ENCODE assay signal across 8 mouse cellular contexts in genomic region chr2:181319248-181320102, GRCm38 (mm10). TPM values are rescaled to one million over a fixed set of nuclear protein-coding genes. Genes with fewer than 3 reads are reported as not detected.
DNase-seq lines count a peak whose midpoint lies in the region; ATAC-seq lines count a peak whose summit lies in the region.

TSS of gene Rtel1 (plus strand) at chr2:181319739.

- H3K27me3 ChIP-seq in hindbrain, embryonic 13.5 days = peaks cover 15% of the 10 kb centered on the region; the same call in 1 of the 2 replicates

- peak within 1 kb of the TSS; percentile 72 for H3K4me2 ChIP-seq in hindbrain, embryonic 13.5 days

- WGBS in hindbrain, embryonic 13.5 days = 7% methylated on average over 40 of the region's 40 CpGs

- H3K4me3 ChIP-seq in hindbrain, embryonic 13.5 days = peak within 1 kb of the TSS; percentile 56

- peak within 1 kb of the TSS; percentile 68 for H3K9ac ChIP-seq in hindbrain, embryonic 13.5 days

- ATAC-seq in hindbrain, embryonic 13.5 days (ENCODE audit: low FRiP score) = peak; percentile 92

- DNase-seq in NIH3T3 (ENCODE audit: low read depth) = peak; percentile 93
- DNase-seq in cerebellum, postnatal 10 days = peak; percentile 91 to 93
- DNase-seq in frontal cortex, postnatal 14 days (ENCODE audit: low spot score in 2 of 2) = peak; percentile 67 to 69
- DNase-seq in layer of hippocampus, postnatal 25 days (ENCODE audit: extremely low spot score in 1 of 2, low spot score in 1 of 2) = peak; percentile 71 to 74
- peak; percentile 87 for DNase-seq in lung, postnatal 36 days
- DNase-seq in retina, postnatal 1 day = peak; percentile 94
- peak; percentile 62 to 78 for DNase-seq in urinary bladder, adult 18-20 months (ENCODE audit: low spot score in 2 of 2)

- no peaks in the 10 kb centered on the region for H3K9me3 ChIP-seq in hindbrain, embryonic 13.5 days

- H3K27ac ChIP-seq in hindbrain, embryonic 13.5 days = peak within 1 kb of the TSS; percentile 79

- peaks cover 21% of the 10 kb centered on the region for H3K4me1 ChIP-seq in hindbrain, embryonic 13.5 days (replicated peaks)

- H3K36me3 ChIP-seq in hindbrain, embryonic 13.5 days = peaks cover 25% of the 10 kb centered on the region

RNA-seq across cellular contexts. Expression of gene Rtel1, which starts in this region (rescaled TPM):
- polyA plus RNA-seq in hindbrain, embryonic 13.5 days (2015; fragmentation: Nextera tagmentation; extraction: Ambion mirVana) = 34.6 and 35.1 TPM in 2 replicates
- 10 to 100 TPM; 27.3 to 34.9 TPM for total RNA-seq in layer of hippocampus, postnatal 25 days (2021)

Comparison
In these comparisons a context has a peak if more than half of its experiments do, and no peak if none do; other contexts are left out.
1. Peak in every context shown above with its lines: DNase-seq, ATAC-seq, H3K4me3 ChIP-seq and H3K27ac ChIP-seq.